Mouse (Mus musculus) thymus, adult 2 months (tissue): Measurements from ENCODE around the gene Sugct.

ENCODE experiments used
- CTCF ChIP-seq: fragments of 200-500 bp; IDR thresholded peaks from 2 replicates; pipeline ENCODE4 v1.5.1; 2012; ENCODE audit warnings: mild to moderate bottlenecking, control low read depth, low read length, moderate library complexity, borderline replicate concordance; ENCODE audit not compliant: control insufficient read depth, poor library complexity, insufficient read depth; ENCODE audit errors: extremely low read depth
- POLR2A ChIP-seq: fragments of 200-500 bp; IDR thresholded peaks from 2 replicates; pipeline ENCODE4 v1.6.1; 2012; ENCODE audit warnings: mild to moderate bottlenecking, low read length, control low read depth, moderate library complexity; ENCODE audit not compliant: control insufficient read depth, poor library complexity, insufficient read depth; ENCODE audit errors: extremely low read depth

- TF ChIP-seq POLR2A (no peak), CTCF (no peak)
Measured at GRCm38 (mm10) chr13:17494056-17494574, 201.2 kb downstream of the Sugct start.
